Mouse (Mus musculus) bone marrow, adult 2 months (tissue): ENCODE data around the gene Apoa5.

Experiments used
- CTCF ChIP-seq: fragments of 200-500 bp; IDR thresholded peaks from 2 replicates; pipeline ENCODE4 v1.5.1; 2011; ENCODE audit warnings: low read length, control low read depth; ENCODE audit not compliant: control insufficient read depth, insufficient read depth
- POLR2A ChIP-seq: fragments of 200-500 bp; IDR thresholded peaks from 2 replicates; pipeline ENCODE4 v1.6.1; 2011; ENCODE audit warnings: low read depth, mild to moderate bottlenecking, control low read depth, low read length, borderline replicate concordance; ENCODE audit not compliant: control insufficient read depth

GRCm38 (mm10) chr9:46261131-46261530 lies 7.3 kb upstream of the Apoa5 start:
- TF ChIP-seq POLR2A (no peak), CTCF (no peak)
